Mouse (Mus musculus) midbrain, embryonic 11.5 days (tissue): ENCODE results near the gene Cd9. TPM values are rescaled to one million over a fixed set of nuclear protein-coding genes. Genes with fewer than 3 reads are reported as not detected.
"Not testable (repeated sequence)": the region's sequence is repeated elsewhere in the genome, so short reads cannot be mapped to it uniquely, and the experiment has no call there.

Source experiments
- ATAC-seq: fragments of 200-750 bp; cut with Nextera tagmentation; 2 replicates; pipeline ENCODE4 v1.8.0; 2017; ENCODE audit warnings: moderate TSS enrichment, moderate library complexity; ENCODE audit not compliant: low FRiP score
- DNase-seq: peaks from one replicate; pipeline ENCODE4 v3.0.0; 2015; ENCODE audit warnings: low spot score; ENCODE audit errors: missing footprints
- H3K27ac ChIP-seq: fragments of 300-500 bp; sonication (generic); 2 replicates; pipeline ENCODE4 v1.5.1; 2014; ENCODE audit warnings: low read depth, low read length
- H3K27me3 ChIP-seq: fragments of 300-500 bp; sonication (generic); 2 replicates; pipeline ENCODE4 v1.6.1; 2014; ENCODE audit warnings: mild to moderate bottlenecking, low read length, moderate library complexity, mixed read lengths; ENCODE audit not compliant: control insufficient read depth, insufficient read depth
- H3K36me3 ChIP-seq: fragments of 300-500 bp; sonication (generic); 2 replicates; pipeline ENCODE4 v1.6.1; 2014; ENCODE audit warnings: mild to moderate bottlenecking, low read length, moderate library complexity, mixed read lengths; ENCODE audit not compliant: control insufficient read depth, insufficient read depth
- H3K4me1 ChIP-seq: fragments of 300-500 bp; sonication (generic); 2 replicates; pipeline ENCODE4 v1.6.1; 2014; ENCODE audit warnings: low read length; ENCODE audit not compliant: control insufficient read depth, insufficient read depth
- H3K4me2 ChIP-seq: fragments of 300-500 bp; sonication (generic); 2 replicates; pipeline ENCODE4 v1.6.1; 2014; ENCODE audit warnings: mild to moderate bottlenecking, moderate library complexity
- H3K4me3 ChIP-seq: fragments of 300-500 bp; sonication (generic); 2 replicates; pipeline ENCODE4 v1.5.1; 2014; ENCODE audit warnings: low read depth, low read length
- H3K9ac ChIP-seq: fragments of 300-500 bp; sonication (generic); 2 replicates; pipeline ENCODE4 v1.6.1; 2014; ENCODE audit warnings: low read length
- H3K9me3 ChIP-seq: fragments of 300-500 bp; sonication (generic); 2 replicates; pipeline ENCODE4 v1.6.1; 2016; ENCODE audit warnings: low read length; ENCODE audit not compliant: control insufficient read depth
- WGBS: fragments of 180-500 bp; shearing (Covaris S2); extraction: QIAGEN DNeasy Blood & Tissue Kit; methylation state at CpG from one replicate; pipeline ENCODE4 v1.1.7; 2014; 5-methylcytosine and 5-hydroxymethylcytosine counted together
- polyA plus RNA-seq: library from polyadenylated mRNA; unstranded; fragments of >200 nt; fragmentation: Nextera tagmentation; extraction: Ambion mirVana; gene quantifications from 2 replicates; pipeline ENCODE4 v1.2.1, GENCODE M21; 2014

The Cd9 gene
- polyA plus RNA-seq, 1 experiment from 2014 or later: 34.7 TPM

- no peak overlapping the region for H3K9ac ChIP-seq
- peaks cover 18% of the 10 kb centered on the region for H3K27me3 ChIP-seq
- WGBS: 87% methylated on average over 10 of the region's 10 CpGs
Measured at GRCm38 (mm10) chr6:125491393-125491792, 3.2 kb downstream of the Cd9 start.

DNA sequence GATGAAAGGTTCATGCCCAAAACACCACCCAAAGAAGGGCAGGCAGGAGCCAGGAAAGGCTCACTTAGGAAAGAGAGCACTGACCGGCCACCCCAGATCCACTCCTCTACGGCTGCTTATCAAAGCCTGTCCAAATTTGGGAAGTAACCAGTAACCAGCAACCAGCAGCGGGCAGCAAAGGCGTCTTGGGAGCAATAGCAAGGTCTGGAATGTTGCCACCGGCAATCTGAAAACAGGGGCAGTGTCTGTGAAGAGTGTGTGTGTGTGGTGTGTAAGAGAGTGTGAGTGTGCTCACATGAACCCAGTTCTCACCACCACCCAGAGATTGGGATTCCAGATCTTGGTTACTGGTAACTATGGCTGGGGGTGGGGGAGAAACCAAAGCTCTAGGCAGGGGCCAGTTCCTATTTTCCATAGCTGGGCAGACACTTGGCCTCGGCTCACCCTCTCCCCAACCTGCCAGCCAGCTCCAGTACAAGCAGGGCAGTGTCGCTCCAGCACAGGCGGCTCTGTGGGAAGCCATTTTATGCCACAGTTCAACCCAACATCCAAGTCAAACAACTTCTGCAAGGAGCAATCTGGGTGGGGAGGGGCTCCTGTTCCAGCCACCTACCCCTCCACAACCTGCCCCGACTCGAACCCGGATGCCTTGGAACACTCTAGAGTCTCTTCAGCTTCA, 4.6 kb downstream of the Cd9 start:
- H3K36me3 ChIP-seq: no peaks in the 10 kb centered on the region
- WGBS: 84% methylated on average over 11 of the region's 11 CpGs
- H3K9ac ChIP-seq: no peak overlapping the region
- peaks cover 14% of the 10 kb centered on the region for H3K27me3 ChIP-seq
- no peak overlapping the region for H3K4me3 ChIP-seq
- H3K4me2 ChIP-seq: no peak overlapping the region
- H3K4me1 ChIP-seq: peaks cover 9% of the 10 kb centered on the region
- no peak for ATAC-seq
- no peaks in the 10 kb centered on the region for H3K9me3 ChIP-seq
- H3K27ac ChIP-seq: no peak overlapping the region
- no peak for DNase-seq

More at GRCm38 (mm10) chr6:125491393-125491792, 3.2 kb downstream of the Cd9 start:
- no peaks in the 10 kb centered on the region for H3K36me3 ChIP-seq
- no peak overlapping the region for H3K4me2 ChIP-seq
- ATAC-seq (no peak), DNase-seq (no peak)
- H3K4me1 ChIP-seq: peaks cover 9% of the 10 kb centered on the region
- H3K9me3 ChIP-seq: no peaks in the 10 kb centered on the region
- H3K27ac ChIP-seq: no peak overlapping the region
- H3K4me3 ChIP-seq: no peak overlapping the region

DNA sequence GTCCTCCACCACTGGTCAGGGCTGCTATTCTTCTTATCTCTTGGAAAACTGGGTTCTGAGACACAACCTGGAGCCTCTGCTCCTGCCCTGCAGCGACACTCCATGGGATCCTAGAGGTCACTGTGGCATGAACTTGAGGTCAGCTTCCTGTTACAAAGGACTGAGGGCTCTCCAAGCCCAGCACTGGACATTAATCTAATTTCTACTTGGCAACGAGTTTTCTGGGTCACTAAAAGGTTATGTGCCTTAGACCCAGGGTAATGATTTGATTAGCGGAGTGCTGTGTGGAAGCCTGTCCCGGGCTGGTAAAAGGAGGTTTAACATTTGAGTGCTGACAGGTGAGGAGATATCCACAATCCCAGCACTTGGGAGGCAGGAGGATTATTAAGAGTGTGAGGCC, 9.0 kb downstream of the Cd9 start:
- Histone ChIP-seq H3K9me3 (no peaks in the 10 kb centered on the region), H3K4me2 (no peak overlapping the region), H3K27me3 (no peaks in the 10 kb centered on the region), H3K4me3 (no peak overlapping the region), H3K4me1 (peaks cover 2% of the 10 kb centered on the region; the same call in 1 of the 2 replicates), H3K27ac (no peak overlapping the region), H3K36me3 (no peaks in the 10 kb centered on the region), H3K9ac (no peak overlapping the region)
- no peak for DNase-seq
- no peak for ATAC-seq
- WGBS: 61% methylated on average over 4 of the region's 4 CpGs

- WGBS: 98% methylated on average over 2 of the region's 2 CpGs
- Histone ChIP-seq H3K27ac (no peak overlapping the region), H3K4me1 (peaks cover 3% of the 10 kb centered on the region; the same call in 1 of the 2 replicates), H3K27me3 (no peaks in the 10 kb centered on the region), H3K4me2 (no peak overlapping the region), H3K36me3 (no peaks in the 10 kb centered on the region), H3K4me3 (no peak overlapping the region), H3K9ac (no peak overlapping the region), H3K9me3 (no peaks in the 10 kb centered on the region)
- ATAC-seq (no peak), DNase-seq (no peak)
Measured at GRCm38 (mm10) chr6:125484721-125485120, 9.9 kb downstream of the Cd9 start.

- not testable (repeated sequence) for H3K9ac ChIP-seq, ATAC-seq
- WGBS: 94% methylated on average over 9 of the region's 10 CpGs
Measured at GRCm38 (mm10) chr6:125484313-125484660, 10.3 kb downstream of the Cd9 start.

GRCm38 (mm10) chr6:125483515-125484312, 10.9 kb downstream of the Cd9 start:
- Histone ChIP-seq H3K36me3 (no peaks in the 10 kb centered on the region), H3K4me2 (no peak overlapping the region), H3K9ac (no peak overlapping the region), H3K4me1 (peaks cover 3% of the 10 kb centered on the region; the same call in 1 of the 2 replicates), H3K27ac (no peak overlapping the region), H3K27me3 (no peaks in the 10 kb centered on the region), H3K9me3 (no peaks in the 10 kb centered on the region), H3K4me3 (no peak overlapping the region)
- no peak for ATAC-seq
- WGBS: 89% methylated on average over 12 of the region's 12 CpGs
- no peak for DNase-seq

More at GRCm38 (mm10) chr6:125484313-125484660, 10.3 kb downstream of the Cd9 start:
- not testable (repeated sequence) for H3K4me3 ChIP-seq, H3K36me3 ChIP-seq, H3K27me3 ChIP-seq, H3K4me1 ChIP-seq, DNase-seq, H3K9me3 ChIP-seq, H3K4me2 ChIP-seq, H3K27ac ChIP-seq

DNA sequence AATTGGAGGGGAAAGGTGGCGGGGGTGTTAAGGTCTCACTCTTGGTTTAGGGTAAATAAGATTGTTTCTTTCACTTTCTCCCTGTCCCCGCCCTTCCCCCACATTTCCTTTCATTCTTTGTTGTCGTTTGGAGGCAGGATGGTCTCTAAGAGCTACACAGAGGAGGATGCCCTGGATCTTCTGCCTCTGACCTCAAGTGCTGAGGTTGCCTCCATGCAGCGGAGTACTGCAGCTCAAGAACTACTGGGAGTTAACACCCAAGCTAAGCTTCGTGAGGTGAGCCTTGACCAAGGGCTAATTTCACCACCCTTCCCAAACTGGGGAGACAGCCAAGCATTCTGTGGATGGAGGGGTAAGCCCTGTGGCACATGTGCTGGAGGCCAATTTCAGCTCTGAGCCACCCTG, 12.2 kb downstream of the Cd9 start:
- Histone ChIP-seq H3K4me3 (no peak overlapping the region), H3K4me1 (peaks cover 3% of the 10 kb centered on the region; the same call in 1 of the 2 replicates)
- WGBS: 48% methylated on average over 5 of the region's 5 CpGs

DNA sequence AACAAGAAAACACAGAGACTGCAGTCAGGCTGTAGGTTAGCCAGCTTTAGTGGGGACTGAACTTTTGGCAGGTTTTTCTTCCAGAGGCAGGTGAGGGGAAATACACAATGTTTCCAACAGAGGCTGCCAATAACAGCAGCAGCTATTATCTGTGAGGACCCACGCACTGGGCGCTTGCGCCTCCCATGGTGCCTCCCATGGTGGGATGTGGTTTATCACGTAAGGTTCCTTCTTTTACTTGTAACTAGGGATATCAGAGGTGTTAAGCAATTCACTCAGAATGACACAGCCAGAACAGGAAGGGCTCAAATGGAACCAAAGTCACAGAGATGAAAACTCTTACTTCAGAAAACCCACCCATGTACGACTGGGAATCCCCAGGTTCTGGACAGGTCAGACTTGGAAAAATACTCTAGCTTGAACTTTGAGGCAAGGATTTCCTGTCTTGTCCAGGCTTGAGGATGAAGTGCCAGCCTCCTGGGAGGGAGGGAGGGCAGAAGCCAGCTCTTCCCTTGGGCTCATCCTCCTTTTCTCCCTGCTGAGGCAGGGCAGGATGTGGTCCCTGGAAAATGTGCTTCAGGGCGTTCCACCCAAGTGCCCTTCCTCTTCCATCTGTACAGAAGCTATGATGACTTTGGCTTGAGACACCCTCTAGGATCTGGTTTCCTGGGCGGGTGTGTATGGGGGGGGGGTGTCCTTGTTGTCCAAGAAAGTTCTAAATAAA, 12.8 kb downstream of the Cd9 start:
- Histone ChIP-seq H3K4me2 (no peak overlapping the region), H3K27me3 (no peaks in the 10 kb centered on the region), H3K9ac (no peak overlapping the region), H3K4me3 (no peak overlapping the region), H3K27ac (no peak overlapping the region), H3K9me3 (no peaks in the 10 kb centered on the region), H3K4me1 (peaks cover 3% of the 10 kb centered on the region; the same call in 1 of the 2 replicates), H3K36me3 (no peaks in the 10 kb centered on the region)
- no peak for ATAC-seq
- DNase-seq: no peak
- WGBS: 45% methylated on average over 7 of the region's 7 CpGs

More for the DNA sequence above, 12.2 kb downstream of the Cd9 start:
- Histone ChIP-seq H3K4me2 (no peak overlapping the region), H3K9ac (no peak overlapping the region), H3K36me3 (no peaks in the 10 kb centered on the region), H3K27me3 (no peaks in the 10 kb centered on the region), H3K27ac (no peak overlapping the region), H3K9me3 (no peaks in the 10 kb centered on the region)
- ATAC-seq (no peak), DNase-seq (no peak)
